Mouse (Mus musculus) small intestine, adult 2 months (tissue): ENCODE measurements at regions not wholly inside any gene's neighbourhood (a gene's known extent, or its start where the extent isn't known, plus 50 kb on each side); places are given as distances from the start of the nearest gene placed in this dataset.

ENCODE experiments used
- H3K27ac ChIP-seq: fragments of 200-500 bp; 2 replicates; pipeline ENCODE4 v1.5.1; 2012; ENCODE audit warnings: low read depth, low read length, control low read depth, inconsistent platforms; ENCODE audit not compliant: insufficient read depth
- H3K27me3 ChIP-seq: fragments of 200-500 bp; 2 replicates; pipeline ENCODE4 v1.6.1; 2012; ENCODE audit warnings: mild to moderate bottlenecking, moderate library complexity, low read length, inconsistent platforms; ENCODE audit not compliant: control insufficient read depth, insufficient read depth
- H3K36me3 ChIP-seq: fragments of 200-500 bp; 2 replicates; pipeline ENCODE4 v1.6.1; 2012; ENCODE audit warnings: mild to moderate bottlenecking, low read length, control low read depth, inconsistent platforms; ENCODE audit not compliant: control insufficient read depth, insufficient read depth
- H3K4me1 ChIP-seq: fragments of 200-500 bp; 2 replicates; pipeline ENCODE4 v1.6.1; 2012; ENCODE audit warnings: low read length, inconsistent platforms, mixed read lengths; ENCODE audit not compliant: control insufficient read depth, insufficient read depth, insufficient read length
- H3K4me3 ChIP-seq: fragments of 200-500 bp; 2 replicates; pipeline ENCODE4 v1.5.1; 2012; ENCODE audit warnings: low read depth, mild to moderate bottlenecking, control low read depth, inconsistent platforms, low read length, moderate library complexity
- CTCF ChIP-seq: fragments of 200-500 bp; IDR thresholded peaks from 2 replicates; pipeline ENCODE4 v1.5.1; 2012; ENCODE audit warnings: low read depth, mild to moderate bottlenecking, control low read depth, inconsistent platforms, low read length, moderate library complexity, mixed read lengths; ENCODE audit not compliant: insufficient replicate concordance, insufficient read length; ENCODE audit errors: extremely low read depth
- POLR2A ChIP-seq: fragments of 200-500 bp; IDR thresholded peaks from 2 replicates; pipeline ENCODE4 v1.6.1; 2012; ENCODE audit warnings: low read depth, mild to moderate bottlenecking, control low read depth, inconsistent platforms, low read length, moderate library complexity
- WGBS: fragments of 180-500 bp; shearing (Covaris S2); methylation state at CpG from one replicate; pipeline ENCODE4 v1.1.7; 2018; 5-methylcytosine and 5-hydroxymethylcytosine counted together

GRCm38 (mm10) chr8:116200459-116200999, 304.2 kb upstream of the Dynlrb2 start:
- Histone ChIP-seq H3K36me3 (no peaks in the 10 kb centered on the region), H3K27me3 (no peaks in the 10 kb centered on the region), H3K4me1 (no peaks in the 10 kb centered on the region), H3K27ac (no peak overlapping the region), H3K4me3 (no peak overlapping the region)
- TF ChIP-seq POLR2A = no peak
- no peak for TF ChIP-seq CTCF
- 87% methylated on average over 11 of the region's 11 CpGs for WGBS

GRCm38 (mm10) chr8:116196623-116197184, 308.1 kb upstream of the Dynlrb2 start:
- no peaks in the 10 kb centered on the region for H3K27me3 ChIP-seq
- TF ChIP-seq CTCF = no peak
- no peak for TF ChIP-seq POLR2A
- no peaks in the 10 kb centered on the region for H3K36me3 ChIP-seq
- 92% methylated on average over 9 of the region's 9 CpGs for WGBS
- no peaks in the 10 kb centered on the region for H3K4me1 ChIP-seq
- H3K27ac ChIP-seq = no peak overlapping the region
- no peak overlapping the region for H3K4me3 ChIP-seq

GRCm38 (mm10) chr8:116192096-116192495, 312.7 kb upstream of the Dynlrb2 start:
- H3K4me3 ChIP-seq = no peak overlapping the region
- TF ChIP-seq POLR2A = no peak
- TF ChIP-seq CTCF = no peak
- H3K27me3 ChIP-seq = no peaks in the 10 kb centered on the region
- no peaks in the 10 kb centered on the region for H3K36me3 ChIP-seq
- H3K4me1 ChIP-seq = no peaks in the 10 kb centered on the region
- H3K27ac ChIP-seq = no peak overlapping the region
- whole genome bisulfite sequencing = 43% methylated on average over 3 of the region's 3 CpGs

DNA sequence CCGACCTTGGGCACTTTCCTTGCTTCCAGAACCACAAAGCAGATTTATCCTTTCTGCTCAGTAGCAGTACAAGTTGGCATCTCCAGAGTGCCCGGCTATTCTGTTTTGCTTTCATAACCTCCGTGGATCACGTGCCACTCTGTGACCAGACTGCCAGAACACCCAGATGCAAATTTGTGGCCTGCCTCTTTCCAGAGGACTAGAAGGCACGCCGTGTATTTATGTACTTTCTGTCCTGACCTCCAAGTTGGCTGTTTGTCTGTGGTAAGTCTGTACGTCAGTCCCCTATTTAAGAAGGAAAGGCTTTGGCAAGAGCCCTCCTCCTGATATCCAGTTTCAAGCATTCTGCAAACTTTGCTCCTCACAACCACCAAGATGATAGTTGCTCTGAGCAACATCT, 319.6 kb upstream of the Dynlrb2 start:
- Histone ChIP-seq H3K27me3 (no peaks in the 10 kb centered on the region), H3K4me3 (no peak overlapping the region), H3K4me1 (no peaks in the 10 kb centered on the region), H3K27ac (no peak overlapping the region), H3K36me3 (no peaks in the 10 kb centered on the region)
- 84% methylated on average over 7 of the region's 7 CpGs for WGBS
- TF ChIP-seq POLR2A (no peak), CTCF (no peak)

- H3K27ac ChIP-seq = no peak overlapping the region
- H3K4me3 ChIP-seq = no peak overlapping the region
- TF ChIP-seq CTCF = no peak
- no peak for TF ChIP-seq POLR2A
- H3K36me3 ChIP-seq = no peaks in the 10 kb centered on the region
- no peaks in the 10 kb centered on the region for H3K27me3 ChIP-seq
- WGBS = 78% methylated on average over 8 of the region's 8 CpGs
- no peaks in the 10 kb centered on the region for H3K4me1 ChIP-seq
Observed at GRCm38 (mm10) chr8:116184241-116184640, 320.5 kb upstream of the Dynlrb2 start.

GRCm38 (mm10) chr8:116177946-116178345, 326.8 kb upstream of the Dynlrb2 start:
- no peaks in the 10 kb centered on the region for H3K27me3 ChIP-seq
- TF ChIP-seq POLR2A (no peak), CTCF (no peak)
- H3K36me3 ChIP-seq = no peaks in the 10 kb centered on the region
- H3K4me3 ChIP-seq = no peak overlapping the region
- 61% methylated on average over 2 of the region's 2 CpGs for WGBS
- no peak overlapping the region for H3K27ac ChIP-seq
- H3K4me1 ChIP-seq = no peaks in the 10 kb centered on the region

DNA sequence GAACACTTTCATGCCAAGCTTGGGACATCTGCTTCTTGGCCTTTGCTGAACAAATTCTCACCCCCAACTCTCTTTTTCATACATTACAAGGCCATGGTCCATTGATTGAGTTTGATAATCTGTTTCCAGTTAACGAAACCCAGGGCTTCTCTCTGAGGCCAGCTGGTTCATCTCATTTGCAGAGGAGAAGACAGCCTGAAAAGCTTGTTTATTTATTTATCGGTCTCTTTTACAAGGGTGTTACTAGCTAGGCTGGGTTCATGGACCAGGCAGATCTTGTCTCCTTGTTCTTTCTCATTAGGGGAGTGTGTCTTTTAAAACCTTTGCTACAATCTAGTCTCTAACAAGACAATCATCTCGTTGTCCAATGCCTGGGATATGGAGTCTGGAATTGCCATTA, 329.9 kb upstream of the Dynlrb2 start:
- no peaks in the 10 kb centered on the region for H3K27me3 ChIP-seq
- H3K4me3 ChIP-seq = no peak overlapping the region
- TF ChIP-seq CTCF = no peak
- no peak for TF ChIP-seq POLR2A
- H3K36me3 ChIP-seq = no peaks in the 10 kb centered on the region
- no peaks in the 10 kb centered on the region for H3K4me1 ChIP-seq
- H3K27ac ChIP-seq = no peak overlapping the region
- 71% methylated on average over 3 of the region's 3 CpGs for WGBS
